Mouse (Mus musculus) gastrocnemius, adult 18-20 months (tissue): ENCODE measurements around the gene Cnn1. TPM values are rescaled to one million over a fixed set of nuclear protein-coding genes. Genes with fewer than 3 reads are reported as not detected.

ENCODE experiments used
- DNase-seq: peaks from one replicate; pipeline ENCODE4 v3.0.0; 2021; ENCODE audit warnings: low spot score
- microRNA-seq: library from miRNA; unstranded; fragments of <30 nt; microRNA quantifications from one replicate; pipeline ENCODE4 v1.2.0, GENCODE M21; 2021
- total RNA-seq, 2 experiments: library from RNA; stranded (reverse); gene quantifications; 2 replicates each; pipeline ENCODE4 v1.2.3; 2021

The Cnn1 gene
- total RNA-seq, 2 experiments from 2014 or later = 3.1 to 6.5 TPM

DNA sequence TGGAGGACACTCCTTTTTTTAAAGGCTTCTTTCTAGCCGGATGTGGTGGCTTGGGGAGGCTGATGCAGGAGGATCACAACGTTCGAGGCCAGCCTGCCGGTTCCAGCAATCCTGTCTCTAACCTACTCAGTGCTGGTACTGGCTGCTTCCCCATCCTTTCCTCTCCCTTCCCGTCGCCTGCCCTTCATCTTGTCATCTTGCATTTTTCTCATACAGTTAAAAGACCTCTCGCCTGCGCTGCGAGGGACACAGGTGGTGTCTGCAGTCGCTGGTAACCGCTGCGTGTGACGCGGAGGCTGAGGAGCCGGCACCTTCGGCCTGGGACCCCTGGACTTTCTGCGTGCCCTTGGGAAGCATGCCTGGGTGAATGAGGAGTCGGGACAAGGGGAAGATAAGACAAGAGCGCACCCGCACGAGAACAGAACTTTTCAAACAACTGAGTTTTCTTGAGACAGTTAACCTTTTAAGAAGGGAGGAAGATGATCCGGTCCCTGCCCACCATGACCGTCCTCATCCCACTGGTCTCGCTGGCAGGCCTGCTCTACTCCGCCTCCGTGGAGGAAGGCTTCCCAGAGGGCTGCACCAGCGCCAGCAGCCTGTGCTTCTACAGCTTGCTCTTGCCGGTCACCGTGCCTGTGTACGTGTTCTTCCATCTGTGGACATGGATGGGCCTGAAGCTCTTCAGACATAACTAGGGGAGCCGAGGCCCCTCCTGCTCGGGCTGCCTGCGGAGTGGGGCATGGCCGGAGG, 58.7 kb downstream of the Cnn1 start:
- no peak for DNase-seq

Small RNA genes within 50 kb of the gene (microRNA-seq; reads per million reads assigned to microRNA genes)
- gene Mir7084 = not detected

Other genes starting within 250 kb of the Cnn1 start
- 1 to 10 TPM; 7.4 to 8.7 TPM for gene Dock6, start 246.6 kb upstream of the Cnn1 start, total RNA-seq
- gene Rab3d, start 181.0 kb upstream of the Cnn1 start, total RNA-seq = 1 to 10 TPM; 1.9 to 4.3 TPM
- gene Ccdc159, start 171.7 kb upstream of the Cnn1 start, total RNA-seq = under 1 TPM; 0.71 to 0.85 TPM
- gene Tmem205, start 171.7 kb upstream of the Cnn1 start, total RNA-seq = 10 to 100 TPM; 10.5 to 13.8 TPM
- under 1 TPM; 0.50 to 0.81 TPM for gene Plppr2, start 162.2 kb upstream of the Cnn1 start, total RNA-seq
- gene Swsap1, start 143.5 kb upstream of the Cnn1 start, total RNA-seq = 1 to 10 TPM; 2.1 to 2.3 TPM
- gene Epor, start 135.7 kb upstream of the Cnn1 start, total RNA-seq = under 1 TPM in 1 of 2 experiments, not detected in 1; 0.21 TPM
- gene Rgl3, start 109.8 kb upstream of the Cnn1 start, total RNA-seq = under 1 TPM; 0.39 to 0.55 TPM
- gene Ccdc151, start 96.6 kb upstream of the Cnn1 start, total RNA-seq = not detected
- 10 to 100 TPM; 24.4 to 27.9 TPM for gene Prkcsh, start 96.4 kb upstream of the Cnn1 start, total RNA-seq
- gene Elavl3, start 47.2 kb upstream of the Cnn1 start, total RNA-seq = under 1 TPM in 1 of 2 experiments, not detected in 1; 0.24 TPM
- gene Gm49318, start 28.0 kb upstream of the Cnn1 start, total RNA-seq = not detected
- 1 to 10 TPM; 3.2 to 3.7 TPM for gene Zfp653, start 27.8 kb upstream of the Cnn1 start, total RNA-seq
- gene Ecsit, start 13.8 kb upstream of the Cnn1 start, total RNA-seq = 10 to 100 TPM; 89.2 to 92.1 TPM
- 10 to 100 TPM; 37.9 to 39.1 TPM for gene Elof1, start 18.0 kb downstream of the Cnn1 start, total RNA-seq
- 1 to 10 TPM in 1 of 2 experiments, under 1 TPM in 1; 0.94 to 2.3 TPM for gene Acp5, start 36.5 kb downstream of the Cnn1 start, total RNA-seq
- gene Pigyl, start 57.6 kb downstream of the Cnn1 start, total RNA-seq = 10 to 100 TPM; 33.4 to 36.9 TPM
- not detected for gene Zfp872, start 88.9 kb downstream of the Cnn1 start, total RNA-seq
- 1 to 10 TPM; 6.1 to 6.3 TPM for gene Zfp809, start 126.5 kb downstream of the Cnn1 start, total RNA-seq
- not detected for gene Zfp599, start 160.7 kb downstream of the Cnn1 start, total RNA-seq
- gene Zfp810, start 208.4 kb downstream of the Cnn1 start, total RNA-seq = under 1 TPM; 0.34 to 0.36 TPM